Mouse (Mus musculus): ENCODE measurements at regions not wholly inside any gene's neighbourhood (a gene's known extent, or its start where the extent isn't known, plus 50 kb on each side); places are given as distances from the start of the nearest gene placed in this dataset.

- no peak for DNase-seq (ENCODE audit: low spot score in 2 of 2)
Observed at GRCm38 (mm10) chr13:116017886-116018285, 291.6 kb downstream of the Isl1 start.

- no peak for DNase-seq (ENCODE audit: low spot score in 2 of 2)
Observed at GRCm38 (mm10) chr13:116003733-116004132, 305.8 kb downstream of the Isl1 start.

- DNase-seq (ENCODE audit: low spot score in 2 of 2) = peak; percentile 3 to 73
Observed at GRCm38 (mm10) chr13:116002391-116002899, 307.0 kb downstream of the Isl1 start.

- DNase-seq (ENCODE audit: low spot score in 2 of 2) = no peak
Observed at GRCm38 (mm10) chr13:115990591-115990990, 318.9 kb downstream of the Isl1 start.

GRCm38 (mm10) chr13:115989091-115989490 lies 320.4 kb downstream of the Isl1 start:
- no peak for DNase-seq (ENCODE audit: low spot score in 2 of 2)

GRCm38 (mm10) chr13:115986282-115986681 lies 323.2 kb downstream of the Isl1 start:
- DNase-seq (ENCODE audit: low spot score in 2 of 2) = no peak

GRCm38 (mm10) chr13:115985715-115986114 lies 323.8 kb downstream of the Isl1 start:
- DNase-seq (ENCODE audit: low spot score in 2 of 2) = no peak

- no peak for DNase-seq (ENCODE audit: low spot score in 2 of 2)
Observed at GRCm38 (mm10) chr13:115977890-115978203, 331.6 kb downstream of the Isl1 start.

- DNase-seq (ENCODE audit: low spot score in 2 of 2) = no peak
Observed at GRCm38 (mm10) chr13:115977118-115977889, 332.2 kb downstream of the Isl1 start.
